Mouse (Mus musculus) myocyte (in vitro differentiated cells): Measurements from ENCODE around the gene Arl8a. TPM values are rescaled to one million over a fixed set of nuclear protein-coding genes. Genes with fewer than 3 reads are reported as not detected.
A peak's percentile ranks its signal among the peaks of the same experiment; 100 is the strongest.

Source experiments
- H3K27me3 ChIP-seq: one replicate; pipeline ENCODE4 v1.6.1; 2011; ENCODE audit not compliant: control insufficient read depth, insufficient read depth, insufficient read length
- H3K36me3 ChIP-seq: one replicate; pipeline ENCODE4 v1.6.1; 2011; ENCODE audit not compliant: control insufficient read depth, insufficient read depth
- H3K4me2 ChIP-seq: one replicate; pipeline ENCODE4 v1.6.1; 2011; ENCODE audit warnings: low read depth, control low read depth
- H3K4me3 ChIP-seq: one replicate; pipeline ENCODE4 v1.5.1; 2011; ENCODE audit warnings: mild to moderate bottlenecking, control low read depth, moderate library complexity
- H3K79me2 ChIP-seq: one replicate; pipeline ENCODE4 v1.6.1; 2011; ENCODE audit not compliant: control insufficient read depth, insufficient read depth
- H3ac ChIP-seq: one replicate; pipeline ENCODE4 v1.6.1; 2011; ENCODE audit not compliant: control insufficient read depth, insufficient read length
- CEBPB ChIP-seq: IDR thresholded peaks from 2 replicates; pipeline ENCODE4 v1.6.1; 2011; ENCODE audit warnings: mild to moderate bottlenecking, moderate library complexity; ENCODE audit not compliant: poor library complexity, insufficient read depth, severe bottlenecking
- E2F4 ChIP-seq: IDR thresholded peaks from one replicate; pipeline ENCODE4 v1.6.1; 2011; ENCODE audit warnings: mild to moderate bottlenecking, control low read depth, moderate library complexity; ENCODE audit not compliant: insufficient read depth
- MAX ChIP-seq: IDR thresholded peaks from one replicate; pipeline ENCODE4 v1.6.1; 2011; ENCODE audit warnings: low read depth, mild to moderate bottlenecking, control low read depth
- MYOD1 ChIP-seq, 3 experiments: IDR thresholded peaks; one replicate each; pipeline ENCODE4 v1.6.1; 2011; ENCODE audit warnings: control low read depth in 2 of 3, low read depth in 2 of 3, mild to moderate bottlenecking in 2 of 3, moderate library complexity in 1 of 3; ENCODE audit not compliant: insufficient read length in 2 of 3, control insufficient read depth in 1 of 3
- MYOG ChIP-seq, 3 experiments: IDR thresholded peaks; one replicate each; pipeline ENCODE4 v1.6.1; 2011; ENCODE audit warnings: control low read depth in 2 of 3, low read depth in 2 of 3, mild to moderate bottlenecking in 2 of 3; ENCODE audit not compliant: insufficient read length in 2 of 3, control insufficient read depth in 1 of 3, insufficient read depth in 1 of 3
- POLR2A ChIP-seq: IDR thresholded peaks from one replicate; pipeline ENCODE4 v1.6.1; 2011; ENCODE audit warnings: low read depth, mild to moderate bottlenecking, control low read depth, moderate library complexity; ENCODE audit not compliant: insufficient read length
- POLR2AphosphoS2 ChIP-seq: IDR thresholded peaks from one replicate; pipeline ENCODE4 v1.6.1; 2011; ENCODE audit warnings: low read depth, control low read depth; ENCODE audit not compliant: insufficient read length
- REST ChIP-seq: IDR thresholded peaks from one replicate; pipeline ENCODE4 v1.6.1; 2011; ENCODE audit warnings: mild to moderate bottlenecking, control low read depth, moderate library complexity; ENCODE audit not compliant: insufficient read depth, insufficient read length
- SRF ChIP-seq: IDR thresholded peaks from one replicate; pipeline ENCODE4 v1.6.1; 2011; ENCODE audit warnings: low read depth; ENCODE audit not compliant: control insufficient read depth, insufficient read length
- TCF12 ChIP-seq: IDR thresholded peaks from one replicate; pipeline ENCODE4 v1.6.1; 2011; ENCODE audit warnings: mild to moderate bottlenecking, control low read depth; ENCODE audit not compliant: poor library complexity, insufficient read depth, severe bottlenecking
- TCF3 ChIP-seq: IDR thresholded peaks from one replicate; pipeline ENCODE4 v1.6.1; 2011; ENCODE audit warnings: low read depth, control low read depth; ENCODE audit not compliant: insufficient read length
- USF1 ChIP-seq: IDR thresholded peaks from one replicate; pipeline ENCODE4 v1.6.1; 2011; ENCODE audit warnings: low read depth, mild to moderate bottlenecking, control low read depth, moderate library complexity
- polyA plus RNA-seq: library from polyadenylated mRNA; unstranded; fragments of >200 nt; fragmentation: generic; extraction: Trizol; gene quantifications from one replicate; pipeline ENCODE4 v1.2.1, GENCODE M21; 2012; ENCODE audit warnings: missing spikeins

The Arl8a gene
- polyA plus RNA-seq, 1 experiment, result 61.2 TPM

- Histone ChIP-seq H3K79me2 (peaks cover 35% of the 10 kb centered on the region), H3ac (no peak overlapping the region), H3K4me3 (no peak overlapping the region), H3K27me3 (no peaks in the 10 kb centered on the region), H3K4me2 (no peak overlapping the region), H3K36me3 (peaks cover 7% of the 10 kb centered on the region)
- TF ChIP-seq POLR2AphosphoS2 (no peak), REST (no peak), MYOG (IDR thresholded peaks at IDR 0.05; ENCODE audit: control insufficient read depth in 1 of 3, insufficient read depth in 1 of 3, insufficient read length in 2 of 3, low read depth in 2 of 3) (no peak), SRF (no peak), E2F4 (no peak), MYOD1 (IDR thresholded peaks at IDR 0.05; ENCODE audit: control insufficient read depth in 1 of 3, insufficient read length in 2 of 3, low read depth in 2 of 3) (no peak), CEBPB (no peak), USF1 (no peak), POLR2A (no peak), MAX (no peak), TCF12 (no peak), TCF3 (no peak)
These were observed 2.4 kb downstream of the Arl8a start for GRCm38 (mm10) chr1:135148996-135149395.

DNA sequence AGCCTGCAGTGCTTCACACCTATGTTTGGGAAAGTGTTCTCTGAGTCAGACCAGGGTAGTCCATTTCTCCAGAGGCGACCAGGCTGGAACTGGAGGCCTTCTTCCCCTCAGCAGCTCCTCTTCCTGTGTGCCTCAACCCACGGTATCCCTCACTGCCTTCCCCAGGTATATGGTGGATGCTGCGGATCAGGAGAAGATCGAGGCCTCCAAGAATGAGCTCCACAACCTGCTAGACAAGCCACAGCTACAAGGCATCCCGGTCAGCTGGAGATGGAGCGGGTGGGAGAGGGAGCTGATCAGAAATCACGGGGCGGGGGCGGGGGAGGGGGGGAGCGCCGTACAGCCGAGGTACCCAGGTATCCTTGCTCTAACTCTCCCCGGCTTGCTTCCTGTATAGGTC is 7.4 kb downstream of the Arl8a start:
- Histone ChIP-seq H3K36me3 (peaks cover 26% of the 10 kb centered on the region), H3ac (no peak overlapping the region), H3K79me2 (peaks cover 17% of the 10 kb centered on the region), H3K4me3 (no peak overlapping the region), H3K4me2 (no peak overlapping the region), H3K27me3 (no peaks in the 10 kb centered on the region)
- no peak for TF ChIP-seq POLR2AphosphoS2
- TF ChIP-seq TCF12, result no peak
- TF ChIP-seq POLR2A, result no peak
- TF ChIP-seq MYOD1 (IDR thresholded peaks at IDR 0.05; ENCODE audit: control insufficient read depth in 1 of 3, insufficient read length in 2 of 3, low read depth in 2 of 3), result no peak
- TF ChIP-seq MAX, result no peak
- TF ChIP-seq CEBPB, result no peak
- TF ChIP-seq E2F4, result no peak
- no peak for TF ChIP-seq MYOG (IDR thresholded peaks at IDR 0.05; ENCODE audit: control insufficient read depth in 1 of 3, insufficient read depth in 1 of 3, insufficient read length in 2 of 3, low read depth in 2 of 3)
- TF ChIP-seq USF1, result no peak
- TF ChIP-seq SRF, result no peak
- TF ChIP-seq TCF3, result no peak
- no peak for TF ChIP-seq REST

GRCm38 (mm10) chr1:135154411-135154959 is 7.9 kb downstream of the Arl8a start:
- TF ChIP-seq USF1, result no peak
- TF ChIP-seq SRF, result no peak
- no peak for TF ChIP-seq E2F4
- no peak for TF ChIP-seq CEBPB
- TF ChIP-seq TCF12, result no peak
- no peak for TF ChIP-seq POLR2A
- TF ChIP-seq TCF3, result no peak
- TF ChIP-seq REST, result no peak
- no peak for TF ChIP-seq MYOG (IDR thresholded peaks at IDR 0.05; ENCODE audit: control insufficient read depth in 1 of 3, insufficient read depth in 1 of 3, insufficient read length in 2 of 3, low read depth in 2 of 3)
- no peak for TF ChIP-seq POLR2AphosphoS2
- TF ChIP-seq MYOD1 (IDR thresholded peaks at IDR 0.05; ENCODE audit: control insufficient read depth in 1 of 3, insufficient read length in 2 of 3, low read depth in 2 of 3), result no peak
- no peak for TF ChIP-seq MAX
- Histone ChIP-seq H3K36me3 (peaks cover 26% of the 10 kb centered on the region), H3K79me2 (peaks cover 15% of the 10 kb centered on the region), H3K4me2 (no peak overlapping the region), H3ac (no peak overlapping the region), H3K4me3 (no peak overlapping the region), H3K27me3 (no peaks in the 10 kb centered on the region)

DNA sequence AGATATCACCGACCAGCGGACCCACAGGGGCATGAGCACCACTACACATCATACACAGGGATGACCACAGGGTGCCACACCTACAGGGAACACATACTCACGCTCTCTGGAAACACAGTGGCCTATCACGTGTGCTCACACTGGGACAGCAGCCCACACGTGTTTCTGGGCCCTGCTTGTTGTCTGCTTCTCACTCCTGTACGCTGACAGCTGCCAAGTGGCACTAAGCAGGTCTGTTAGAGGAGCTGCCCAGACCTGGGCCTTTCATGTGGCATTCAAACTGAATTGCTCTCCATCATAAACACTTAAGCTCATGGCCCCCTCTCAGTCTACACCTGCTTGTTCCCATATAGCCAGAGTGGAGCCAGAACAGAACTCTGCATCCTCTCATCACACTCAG is 9.7 kb downstream of the Arl8a start:
- no peaks in the 10 kb centered on the region for H3K27me3 ChIP-seq
- no peak overlapping the region for H3ac ChIP-seq
- H3K4me3 ChIP-seq, result no peak overlapping the region
- H3K4me2 ChIP-seq, result no peak overlapping the region
- H3K79me2 ChIP-seq, result peaks cover 5% of the 10 kb centered on the region
- peaks cover 25% of the 10 kb centered on the region for H3K36me3 ChIP-seq
- TF ChIP-seq MAX, result no peak
- TF ChIP-seq REST, result no peak
- TF ChIP-seq USF1, result no peak
- no peak for TF ChIP-seq CEBPB
- no peak for TF ChIP-seq SRF
- no peak for TF ChIP-seq MYOD1 (IDR thresholded peaks at IDR 0.05; ENCODE audit: control insufficient read depth in 1 of 3, insufficient read length in 2 of 3, low read depth in 2 of 3)
- TF ChIP-seq TCF3, result no peak
- TF ChIP-seq POLR2AphosphoS2, result no peak
- TF ChIP-seq POLR2A, result no peak
- no peak for TF ChIP-seq MYOG (IDR thresholded peaks at IDR 0.05; ENCODE audit: control insufficient read depth in 1 of 3, insufficient read depth in 1 of 3, insufficient read length in 2 of 3, low read depth in 2 of 3)
- TF ChIP-seq TCF12, result no peak
- TF ChIP-seq E2F4, result no peak

GRCm38 (mm10) chr1:135158633-135159032 is 12.0 kb downstream of the Arl8a start:
- Histone ChIP-seq H3K79me2 (no peaks in the 10 kb centered on the region), H3K36me3 (peaks cover 19% of the 10 kb centered on the region), H3K27me3 (no peaks in the 10 kb centered on the region), H3K4me3 (no peak overlapping the region), H3K4me2 (no peak overlapping the region), H3ac (no peak overlapping the region)
- no peak for TF ChIP-seq TCF12
- peak; percentile 26 for TF ChIP-seq POLR2AphosphoS2
